In genomic region chr8:47288866-47289541, GRCm38 (mm10) we compare ENCODE assay signal across 8 mouse cellular contexts.
DNase-seq lines count a peak whose midpoint lies in the region; ATAC-seq lines count a peak whose summit lies in the region.

No protein-coding gene starts in this region.

- peak overlapping the region; percentile 100 for H3K9ac ChIP-seq in hindbrain, embryonic 13.5 days

- H3K27me3 ChIP-seq in hindbrain, embryonic 13.5 days, result no peaks in the 10 kb centered on the region

- peak overlapping the region; percentile 100 for H3K27ac ChIP-seq in hindbrain, embryonic 13.5 days

- H3K4me1 ChIP-seq in hindbrain, embryonic 13.5 days (replicated peaks), result peaks cover 41% of the 10 kb centered on the region

- no peaks in the 10 kb centered on the region for H3K36me3 ChIP-seq in hindbrain, embryonic 13.5 days

- ATAC-seq in hindbrain, embryonic 13.5 days (ENCODE audit: low FRiP score), result peak; percentile 81
- no peak for ATAC-seq in inflammation-experienced regulatory T-cells, adult 6 months

- H3K4me2 ChIP-seq in hindbrain, embryonic 13.5 days, result peak overlapping the region; percentile 96

- no peaks in the 10 kb centered on the region for H3K9me3 ChIP-seq in hindbrain, embryonic 13.5 days

- H3K4me3 ChIP-seq in hindbrain, embryonic 13.5 days, result peak overlapping the region; percentile 92

- WGBS in hindbrain, embryonic 13.5 days, result under 1% methylated on average over 86 of the region's 97 CpGs

- peak; percentile 64 for DNase-seq in adrenal gland, adult 8-10 months
- peak; percentile 47 to 74 for DNase-seq in cerebellum, postnatal 4 days (ENCODE audit: low spot score in 2 of 2)
- peak; percentile 60 for DNase-seq in gastrocnemius, adult 18-20 months (ENCODE audit: low spot score)
- peak; percentile 70 to 71 for DNase-seq in layer of hippocampus, postnatal 36 days
- DNase-seq in lung, postnatal 14 days, result peak; percentile 65
- peak; percentile 74 to 80 for DNase-seq in right cerebral cortex, postnatal 10 days (ENCODE audit: low spot score in 2 of 2)
